Mouse (Mus musculus) cerebellum, postnatal 4 days (tissue): ENCODE data around the gene Anapc7.

Experiments used
- DNase-seq, 2 experiments: peaks; one replicate each; pipeline ENCODE4 v3.0.0; 2022; ENCODE audit warnings: low spot score in 2 of 2, mixed read lengths in 1 of 2

Anapc7 gene

GRCm38 (mm10) chr5:122421271-122422068 lies at the start of gene Anapc7:
Gene Anapc7, plus strand, starts transcription at chr5:122421693.
- DNase-seq = no peak

GRCm38 (mm10) chr5:122372192-122372769 lies 49.2 kb upstream of the Anapc7 start, which contains the start of gene Fam216a:
Gene Fam216a, minus strand, starts transcription at chr5:122372364.
- DNase-seq = peak; percentile 99

- no peak for DNase-seq
Measured at GRCm38 (mm10) chr5:122372878-122373277, 48.6 kb upstream of the Anapc7 start.

GRCm38 (mm10) chr5:122377101-122377833 lies 44.2 kb upstream of the Anapc7 start:
- DNase-seq = no peak

- DNase-seq = no peak
Measured at GRCm38 (mm10) chr5:122378171-122378570, 43.3 kb upstream of the Anapc7 start.

- DNase-seq = peak; percentile 61 to 79
Measured at GRCm38 (mm10) chr5:122379374-122380155, 41.9 kb upstream of the Anapc7 start.

- no peak for DNase-seq
Measured at GRCm38 (mm10) chr5:122390006-122390405, 31.5 kb upstream of the Anapc7 start.

- no peak for DNase-seq
Measured at GRCm38 (mm10) chr5:122390671-122391070, 30.8 kb upstream of the Anapc7 start.

GRCm38 (mm10) chr5:122391178-122391785 lies 30.2 kb upstream of the Anapc7 start:
- DNase-seq = no peak

- peak; percentile 89 to 96 for DNase-seq
Measured at GRCm38 (mm10) chr5:122391786-122392180, 29.7 kb upstream of the Anapc7 start, which contains the start of gene Arpc3. Gene Arpc3, plus strand, starts transcription at chr5:122391878.

- DNase-seq = peak in 1 of 2 experiments; percentile 18
Measured at GRCm38 (mm10) chr5:122392227-122393004, 29.1 kb upstream of the Anapc7 start.

- DNase-seq = peak; percentile 60 to 86
Measured at GRCm38 (mm10) chr5:122393887-122394286, 27.6 kb upstream of the Anapc7 start.

GRCm38 (mm10) chr5:122396791-122397190 lies 24.7 kb upstream of the Anapc7 start:
- DNase-seq = no peak

- no peak for DNase-seq
Measured at GRCm38 (mm10) chr5:122397495-122397894, 24.0 kb upstream of the Anapc7 start.

GRCm38 (mm10) chr5:122399871-122400270 lies 21.6 kb upstream of the Anapc7 start:
- no peak for DNase-seq

GRCm38 (mm10) chr5:122400628-122401302 lies 20.7 kb upstream of the Anapc7 start:
- no peak for DNase-seq

- peak; percentile 68 to 81 for DNase-seq
Measured at GRCm38 (mm10) chr5:122401303-122401640, 20.2 kb upstream of the Anapc7 start.

- DNase-seq = no peak
Measured at GRCm38 (mm10) chr5:122402160-122402559, 19.3 kb upstream of the Anapc7 start.

- peak in 1 of 2 experiments; percentile 44 for DNase-seq
Measured at GRCm38 (mm10) chr5:122402772-122403171, 18.7 kb upstream of the Anapc7 start.

- DNase-seq = no peak
Measured at GRCm38 (mm10) chr5:122403362-122403761, 18.1 kb upstream of the Anapc7 start.
